Mouse (Mus musculus): Measurements from ENCODE around the gene Zfp2.

DNA sequence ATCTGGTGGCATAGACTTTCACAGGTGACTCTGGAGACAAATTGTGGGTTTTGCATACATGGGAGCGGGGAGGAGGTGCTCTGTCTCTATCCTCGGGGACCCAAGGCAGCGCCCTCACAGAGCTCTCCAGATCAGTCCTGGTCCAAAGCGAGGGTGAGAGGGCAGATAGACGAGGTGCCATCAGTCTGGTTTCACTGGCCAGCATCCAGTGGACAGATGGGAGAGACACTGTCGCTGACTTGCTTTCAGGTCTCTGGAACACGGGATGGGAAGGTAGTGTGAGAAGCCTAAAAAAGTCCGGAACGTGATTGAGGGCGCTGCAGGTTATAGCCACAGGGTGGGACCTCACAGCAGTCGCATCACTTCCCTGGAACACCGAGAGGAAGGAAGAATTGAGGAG is 26.4 kb upstream of the Zfp2 start:
- no peak; the same call in 1 of the 2 replicates for TF ChIP-seq POLR2A (IDR thresholded peaks at IDR 0.05; ENCODE audit: control insufficient read depth, low read depth, low read length)
- no peak for TF ChIP-seq CTCF (IDR thresholded peaks at IDR 0.05; ENCODE audit: control insufficient read depth, insufficient read depth, insufficient replicate concordance, low read depth, low read length)

All from testis, adult 2 months (tissue).